Mouse (Mus musculus) ES-Bruce4 (cell line): ENCODE data around the gene Ldlrad3.

Experiments
- CTCF ChIP-seq: IDR thresholded peaks from one replicate; pipeline ENCODE4 v1.8.1; 2011; ENCODE audit warnings: low read depth, low read length
- EP300 ChIP-seq: IDR thresholded peaks from 2 replicates; pipeline ENCODE4 v1.6.1; 2011; ENCODE audit warnings: low read depth, low read length; ENCODE audit not compliant: insufficient read depth
- POLR2A ChIP-seq: IDR thresholded peaks from one replicate; pipeline ENCODE4 v1.8.1; 2011; ENCODE audit warnings: low read length; ENCODE audit not compliant: insufficient read depth

DNA sequence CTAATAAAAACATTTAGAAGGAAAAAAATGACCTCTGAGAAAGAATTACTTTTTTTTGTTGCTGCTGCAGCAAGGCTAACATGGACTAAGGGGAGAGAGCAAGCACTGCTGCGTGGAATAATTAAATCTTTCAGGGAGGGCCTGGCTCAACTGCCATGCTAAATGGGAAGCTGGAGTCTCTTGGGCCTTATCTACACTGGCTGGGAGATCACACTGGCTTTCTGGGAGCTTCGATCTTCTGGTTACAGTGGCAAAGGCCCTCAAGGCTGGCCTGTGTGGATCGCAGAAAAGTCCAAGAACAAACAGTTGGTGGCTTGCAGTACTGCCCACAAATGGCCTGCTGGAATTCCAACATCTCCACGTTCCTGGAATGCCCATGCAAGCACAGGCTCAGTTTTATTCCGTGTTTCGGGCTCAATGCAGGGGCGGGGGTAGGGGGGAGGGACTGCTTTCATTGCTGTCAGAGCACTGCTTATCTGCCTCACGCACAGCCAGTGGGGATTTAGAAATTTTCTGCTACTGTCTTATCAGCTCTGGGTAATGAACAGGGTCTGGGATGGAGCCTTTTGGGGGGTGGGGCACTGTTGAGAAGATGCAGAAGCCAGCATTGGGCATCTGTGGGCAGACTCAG is 180.7 kb downstream of the Ldlrad3 start:
- no peak for TF ChIP-seq EP300
- TF ChIP-seq CTCF = no peak
- TF ChIP-seq POLR2A = no peak
